Mouse (Mus musculus) limb, embryonic 14.5 days (tissue): ENCODE measurements at regions not wholly inside any gene's neighbourhood (a gene's known extent, or its start where the extent isn't known, plus 50 kb on each side); places are given as distances from the start of the nearest gene placed in this dataset.
A peak's percentile ranks its signal among the peaks of the same experiment; 100 is the strongest.

Experiments used
- ATAC-seq: fragments of 200-750 bp; cut with Nextera tagmentation; 2 replicates; pipeline ENCODE4 v1.8.0; 2017; ENCODE audit warnings: low read depth, moderate number of reproducible peaks, moderate TSS enrichment; ENCODE audit not compliant: low FRiP score
- DNase-seq: peaks from one replicate; pipeline ENCODE4 v3.0.0-alpha.2; 2015; ENCODE audit warnings: low spot score
- H3K27ac ChIP-seq: fragments of 300-500 bp; sonication (generic); replicated peaks from 2 replicates; pipeline ENCODE4 v1.5.1; 2014; ENCODE audit warnings: low read depth, mild to moderate bottlenecking, low read length, moderate library complexity, mixed read lengths
- H3K27me3 ChIP-seq: fragments of 300-500 bp; sonication (generic); 2 replicates; pipeline ENCODE4 v1.6.1; 2014; ENCODE audit warnings: low read length, mixed read lengths; ENCODE audit not compliant: control insufficient read depth, insufficient read depth
- H3K36me3 ChIP-seq: fragments of 300-500 bp; sonication (generic); 2 replicates; pipeline ENCODE4 v1.6.1; 2014; ENCODE audit warnings: mild to moderate bottlenecking, low read length, moderate library complexity, mixed read lengths; ENCODE audit not compliant: control insufficient read depth, insufficient read depth
- H3K4me1 ChIP-seq: fragments of 300-500 bp; sonication (generic); 2 replicates; pipeline ENCODE4 v1.6.1; 2014; ENCODE audit warnings: antibody characterized with exemption, low read length, mixed read lengths; ENCODE audit not compliant: control insufficient read depth, insufficient read depth
- H3K4me2 ChIP-seq: fragments of 300-500 bp; sonication (generic); replicated peaks from 2 replicates; pipeline ENCODE4 v1.6.1; 2014; ENCODE audit warnings: low read depth, mild to moderate bottlenecking, low read length, moderate library complexity; ENCODE audit not compliant: severe bottlenecking
- H3K4me3 ChIP-seq: fragments of 300-500 bp; sonication (generic); replicated peaks from 2 replicates; pipeline ENCODE4 v1.5.1; 2014; ENCODE audit warnings: low read length
- H3K9ac ChIP-seq: fragments of 300-500 bp; sonication (generic); 2 replicates; pipeline ENCODE4 v1.6.1; 2014; ENCODE audit warnings: mild to moderate bottlenecking, low read depth, low read length, moderate library complexity; ENCODE audit not compliant: severe bottlenecking
- H3K9me3 ChIP-seq: fragments of 300-500 bp; sonication (generic); 2 replicates; pipeline ENCODE4 v1.6.1; 2016; ENCODE audit warnings: low read length; ENCODE audit not compliant: control insufficient read depth
- POLR2A ChIP-seq: fragments of 200-500 bp; IDR thresholded peaks from 2 replicates; pipeline ENCODE4 v1.8.0; 2012; ENCODE audit warnings: inconsistent platforms, mild to moderate bottlenecking, moderate library complexity, borderline replicate concordance; ENCODE audit not compliant: insufficient read depth, insufficient read length; ENCODE audit errors: extremely low read depth
- WGBS: fragments of 180-500 bp; shearing (Covaris S2); extraction: QIAGEN DNeasy Blood & Tissue Kit; methylation state at CpG from one replicate; pipeline ENCODE4 v1.1.7; 2014; 5-methylcytosine and 5-hydroxymethylcytosine counted together

- H3K4me3 ChIP-seq = no peak overlapping the region
- ATAC-seq (no peak), DNase-seq (peak; percentile 3)
- H3K27me3 ChIP-seq = no peaks in the 10 kb centered on the region
- TF ChIP-seq POLR2A = no peak
- H3K27ac ChIP-seq = no peak overlapping the region
- no peaks in the 10 kb centered on the region for H3K9me3 ChIP-seq
- H3K9ac ChIP-seq = no peak overlapping the region
- no peak overlapping the region for H3K4me2 ChIP-seq
- H3K4me1 ChIP-seq = no peaks in the 10 kb centered on the region
- no peaks in the 10 kb centered on the region for H3K36me3 ChIP-seq
- 29% methylated on average over 4 of the region's 4 CpGs for WGBS
These were observed 283.5 kb downstream of the Naf1 start for GRCm38 (mm10) chr8:67143479-67143878.

GRCm38 (mm10) chr8:67181741-67182140 lies 321.7 kb downstream of the Naf1 start:
- Histone ChIP-seq H3K27me3 (no peaks in the 10 kb centered on the region), H3K4me2 (no peak overlapping the region), H3K9ac (no peak overlapping the region), H3K36me3 (no peaks in the 10 kb centered on the region), H3K4me1 (no peaks in the 10 kb centered on the region), H3K9me3 (no peaks in the 10 kb centered on the region), H3K27ac (no peak overlapping the region), H3K4me3 (no peak overlapping the region)
- TF ChIP-seq POLR2A = no peak
- ATAC-seq (no peak), DNase-seq (no peak)
- WGBS = 73% methylated on average over 5 of the region's 5 CpGs

GRCm38 (mm10) chr8:67199213-67199612 lies 324.4 kb upstream of the Nat3 start:
- Histone ChIP-seq H3K9me3 (no peaks in the 10 kb centered on the region), H3K9ac (no peak overlapping the region), H3K4me1 (no peaks in the 10 kb centered on the region), H3K4me3 (no peak overlapping the region), H3K36me3 (no peaks in the 10 kb centered on the region), H3K27me3 (no peaks in the 10 kb centered on the region), H3K27ac (no peak overlapping the region), H3K4me2 (no peak overlapping the region)
- no peak for DNase-seq
- TF ChIP-seq POLR2A = no peak
- no peak for ATAC-seq

GRCm38 (mm10) chr8:67206064-67206463 lies 317.6 kb upstream of the Nat3 start:
- Histone ChIP-seq H3K9me3 (no peaks in the 10 kb centered on the region), H3K9ac (no peak overlapping the region), H3K36me3 (no peaks in the 10 kb centered on the region), H3K4me2 (no peak overlapping the region), H3K4me1 (no peaks in the 10 kb centered on the region), H3K27me3 (no peaks in the 10 kb centered on the region), H3K4me3 (no peak overlapping the region), H3K27ac (no peak overlapping the region)
- no peak for DNase-seq
- 73% methylated on average over 1 of the region's 1 CpGs for WGBS
- no peak for TF ChIP-seq POLR2A
- ATAC-seq = no peak

- H3K27me3 ChIP-seq = no peaks in the 10 kb centered on the region
- H3K4me3 ChIP-seq = no peak overlapping the region
- WGBS = 85% methylated on average over 7 of the region's 7 CpGs
- no peak for DNase-seq
- no peak for TF ChIP-seq POLR2A
- no peak overlapping the region for H3K27ac ChIP-seq
- no peaks in the 10 kb centered on the region for H3K9me3 ChIP-seq
- ATAC-seq = no peak
- no peak overlapping the region for H3K9ac ChIP-seq
- no peaks in the 10 kb centered on the region for H3K36me3 ChIP-seq
- H3K4me2 ChIP-seq = no peak overlapping the region
- H3K4me1 ChIP-seq = no peaks in the 10 kb centered on the region
These were observed 291.5 kb upstream of the Nat3 start for GRCm38 (mm10) chr8:67231921-67232701.

GRCm38 (mm10) chr8:67238934-67239333 lies 284.7 kb upstream of the Nat3 start:
- no peak overlapping the region for H3K4me3 ChIP-seq
- H3K36me3 ChIP-seq = no peaks in the 10 kb centered on the region
- no peak overlapping the region for H3K9ac ChIP-seq
- no peaks in the 10 kb centered on the region for H3K4me1 ChIP-seq
- no peaks in the 10 kb centered on the region for H3K9me3 ChIP-seq
- 70% methylated on average over 1 of the region's 1 CpGs for WGBS
- no peak overlapping the region for H3K4me2 ChIP-seq
- ATAC-seq (no peak), DNase-seq (no peak)
- no peak overlapping the region for H3K27ac ChIP-seq
- no peaks in the 10 kb centered on the region for H3K27me3 ChIP-seq
- no peak for TF ChIP-seq POLR2A
